Comparison of ENCODE assay signal across 18 mouse cellular contexts in the genomic region with DNA sequence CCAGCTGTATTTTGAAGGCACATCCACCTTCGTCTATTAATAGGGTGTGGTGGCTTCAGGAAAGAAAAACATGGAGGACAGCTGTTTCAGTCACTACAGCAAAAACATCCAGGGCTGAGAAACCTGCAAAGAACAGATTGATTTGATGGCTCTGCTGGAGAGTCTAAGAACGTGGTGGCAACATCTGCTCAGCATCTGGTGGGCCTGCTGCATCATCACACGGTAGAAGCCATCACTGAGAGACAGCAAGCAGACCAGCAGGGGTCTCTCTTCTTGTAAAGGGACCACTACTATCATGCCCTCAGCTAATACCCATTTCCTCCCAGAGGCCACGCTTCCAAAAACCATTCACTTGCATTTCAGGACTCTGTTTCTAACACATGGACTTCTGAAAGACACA. TPM values are rescaled to one million over a fixed set of nuclear protein-coding genes. Genes with fewer than 3 reads are reported as not detected.
DNase-seq lines count a peak whose midpoint lies in the region; ATAC-seq and TF ChIP-seq lines count a peak whose summit lies in the region.
"Had no signal": no experiment of that assay in that cellular context is flagged by ENCODE, and none has a peak within 500 bp of the region (broad histone marks: within the 10 kb centered on the region; RNA-seq: fewer than 3 reads in every experiment).

No protein-coding gene starts in this region.

- H3K9ac ChIP-seq in liver, postnatal 0 days (replicated peaks), result no peak overlapping the region
- H3K9ac ChIP-seq in liver, embryonic 11.5 days (ENCODE audit: low read depth, low read length), result no peak overlapping the region
- H3K9ac ChIP-seq: embryonic facial prominence, embryonic 15.5 days; hindbrain, embryonic 15.5 days; stomach, embryonic 15.5 days had no signal

- TF ChIP-seq EP300 in liver, postnatal 0 days (IDR thresholded peaks at IDR 0.05; ENCODE audit: low read depth), result no peak

- no peaks in the 10 kb centered on the region for H3K27me3 ChIP-seq in liver, postnatal 0 days (ENCODE audit: insufficient read depth, low read length)
- no peaks in the 10 kb centered on the region for H3K27me3 ChIP-seq in liver, embryonic 11.5 days (replicated peaks; ENCODE audit: control insufficient read depth, insufficient read depth, low read length)
- no peaks in the 10 kb centered on the region for H3K27me3 ChIP-seq in splenic B cell, adult 2 months (ENCODE audit: control insufficient read depth, insufficient read depth, low read length, poor library complexity, severe bottlenecking)
- H3K27me3 ChIP-seq: embryonic facial prominence, embryonic 15.5 days; hindbrain, embryonic 15.5 days; Patski; stomach, embryonic 15.5 days had no signal

- no peak overlapping the region for H3K27ac ChIP-seq in liver, postnatal 0 days (ENCODE audit: low read depth)
- H3K27ac ChIP-seq in liver, embryonic 11.5 days (ENCODE audit: low read depth, low read length), result no peak overlapping the region
- H3K27ac ChIP-seq: embryonic facial prominence, embryonic 15.5 days; hindbrain, embryonic 15.5 days; stomach, embryonic 15.5 days had no signal

- WGBS in liver, postnatal 0 days (ENCODE audit: insufficient replicate concordance), result 50% methylated on average over 4 of the region's 4 CpGs
- WGBS in liver, embryonic 11.5 days, result 53% methylated on average over 4 of the region's 4 CpGs

- peak; percentile 20; the same call in 1 of the 2 replicates for TF ChIP-seq CTCF in liver, postnatal 0 days (IDR thresholded peaks at IDR 0.05; ENCODE audit: low read depth)

- no peak overlapping the region for H3K4me2 ChIP-seq in liver, postnatal 0 days (ENCODE audit: low read depth, low read length)
- no peak overlapping the region for H3K4me2 ChIP-seq in liver, embryonic 11.5 days
- H3K4me2 ChIP-seq: embryonic facial prominence, embryonic 15.5 days; heart, embryonic 11.5 days; hindbrain, embryonic 15.5 days; stomach, embryonic 15.5 days had no signal

- H3K4me1 ChIP-seq in liver, postnatal 0 days (ENCODE audit: insufficient read depth), result peaks cover 11% of the 10 kb centered on the region; the same call in 1 of the 2 replicates
- H3K4me1 ChIP-seq in liver, embryonic 11.5 days (replicated peaks; ENCODE audit: control insufficient read depth, insufficient read depth, low read length), result peaks cover 26% of the 10 kb centered on the region
- H3K4me1 ChIP-seq: embryonic facial prominence, embryonic 15.5 days; hindbrain, embryonic 15.5 days had no signal

- no peak for ATAC-seq in liver, postnatal 0 days
- ATAC-seq in liver, embryonic 11.5 days (replicated peaks; ENCODE audit: low FRiP score), result no peak
- ATAC-seq in granulocyte monocyte progenitor cell, adult 5-6 weeks (replicated peaks; ENCODE audit: poor library complexity, severe bottlenecking), result peak; percentile 61; the same call in 1 of the 2 replicates
- ATAC-seq: Patski had no signal

- H3K36me3 ChIP-seq in liver, postnatal 0 days (replicated peaks; ENCODE audit: insufficient read depth, low read length), result no peaks in the 10 kb centered on the region
- no peaks in the 10 kb centered on the region for H3K36me3 ChIP-seq in liver, embryonic 11.5 days (ENCODE audit: control insufficient read depth, insufficient read depth, low read length)
- H3K36me3 ChIP-seq in splenic B cell, adult 2 months (ENCODE audit: control insufficient read depth, insufficient read depth, low read length, poor library complexity, severe bottlenecking), result no peaks in the 10 kb centered on the region
- H3K36me3 ChIP-seq: embryonic facial prominence, embryonic 15.5 days; hindbrain, embryonic 15.5 days; stomach, embryonic 15.5 days had no signal

- DNase-seq in embryo, embryonic 10 days (ENCODE audit: low spot score), result peak; percentile 59
- DNase-seq in embryo, embryonic 9.5 days (ENCODE audit: extremely low spot score), result no peak
- no peak for DNase-seq in liver, postnatal 0 days
- DNase-seq in liver, embryonic 11.5 days (ENCODE audit: low spot score), result no peak
- DNase-seq in splenic B cell, adult 2 months (ENCODE audit: low read depth, low spot score), result peak; percentile 15
- DNase-seq in frontal cortex, postnatal 36 days (ENCODE audit: low spot score in 2 of 2), result no peak
- DNase-seq in right cerebral cortex, adult 18-20 months, result no peak
- DNase-seq: adrenal gland, postnatal 25 days; cerebellum, adult 18-20 months; kidney, postnatal 10 days had no signal

- no peak overlapping the region for H3K4me3 ChIP-seq in liver, postnatal 0 days (ENCODE audit: low read depth, low read length)
- H3K4me3 ChIP-seq in liver, embryonic 11.5 days (ENCODE audit: low read depth, low read length), result no peak overlapping the region
- H3K4me3 ChIP-seq: embryonic facial prominence, embryonic 15.5 days; hindbrain, embryonic 15.5 days; megakaryocyte, embryonic 14.5 days; stomach, embryonic 15.5 days had no signal

- H3K9me3 ChIP-seq in liver, postnatal 0 days (ENCODE audit: low read length), result no peaks in the 10 kb centered on the region
- H3K9me3 ChIP-seq in liver, embryonic 11.5 days (ENCODE audit: control insufficient read depth, low read length), result no peaks in the 10 kb centered on the region
- H3K9me3 ChIP-seq: embryonic facial prominence, embryonic 15.5 days; hindbrain, embryonic 15.5 days; megakaryocyte, embryonic 14.5 days; stomach, embryonic 15.5 days had no signal

RNA-seq across cellular contexts. Expression of a gene that starts 4.1 kb away (rescaled TPM):
- polyA plus RNA-seq in liver, postnatal 0 days (2015; fragmentation: Nextera tagmentation; extraction: Ambion mirVana), result not detected in 2 replicates
- polyA plus RNA-seq in liver, embryonic 11.5 days (2014; fragmentation: Nextera tagmentation; extraction: Ambion mirVana), result not detected in 2 replicates
- total RNA-seq in granulocyte monocyte progenitor cell, adult 5-6 weeks (2014; fragmentation: Nextera tagmentation), result not detected in 2 replicates
- not detected in 2 replicates for total RNA-seq in granulocyte monocyte progenitor cell, adult 5-6 weeks (2017)
- total RNA-seq: adrenal gland, postnatal 25 days had no signal
- polyA plus RNA-seq: embryonic facial prominence, embryonic 15.5 days; frontal cortex, adult 2 months; heart, embryonic 11.5 days; hindbrain, embryonic 15.5 days had no signal

RNA-seq across cellular contexts. Expression of a gene that starts 56.7 kb away (rescaled TPM):
- polyA plus RNA-seq in liver, postnatal 0 days (2015; fragmentation: Nextera tagmentation; extraction: Ambion mirVana), result 10.8 and 12.4 TPM in 2 replicates
- polyA plus RNA-seq in liver, embryonic 11.5 days (2014; fragmentation: Nextera tagmentation; extraction: Ambion mirVana), result 5.5 and 6.6 TPM in 2 replicates
- 13.6 and 15.2 TPM in 2 replicates for total RNA-seq in granulocyte monocyte progenitor cell, adult 5-6 weeks (2014; fragmentation: Nextera tagmentation)
- 8.3 and 11.2 TPM in 2 replicates for total RNA-seq in granulocyte monocyte progenitor cell, adult 5-6 weeks (2017)

Comparison
In these comparisons a context has a peak if more than half of its experiments do, and no peak if none do; other contexts are left out.
1. DNase-seq: peak in embryo, embryonic 10 days (single experiment) and splenic B cell, adult 2 months (single experiment); none in embryo, embryonic 9.5 days (single experiment), liver, postnatal 0 days (single experiment), liver, embryonic 11.5 days (single experiment), frontal cortex, postnatal 36 days (0 of 2) and right cerebral cortex, adult 18-20 months (single experiment).